Mouse (Mus musculus) liver, embryonic 13.5 days (tissue): ENCODE measurements around the gene 4931414P19Rik. TPM values are rescaled to one million over a fixed set of nuclear protein-coding genes. Genes with fewer than 3 reads are reported as not detected.
A peak's percentile ranks its signal among the peaks of the same experiment; 100 is the strongest.

Source experiments
- ATAC-seq: fragments of 200-750 bp; cut with Nextera tagmentation; 2 replicates; pipeline ENCODE4 v1.8.0; 2017; ENCODE audit warnings: low read depth, mild to moderate bottlenecking, moderate number of reproducible peaks, moderate library complexity
- DNase-seq: peaks from one replicate; pipeline ENCODE4 v3.0.0; 2022
- H3K27ac ChIP-seq: fragments of 300-500 bp; sonication (generic); 2 replicates; pipeline ENCODE4 v1.5.1; 2015; ENCODE audit warnings: moderate library complexity, mild to moderate bottlenecking, inconsistent platforms
- H3K27me3 ChIP-seq: fragments of 300-500 bp; sonication (generic); 2 replicates; pipeline ENCODE4 v1.6.1; 2015; ENCODE audit warnings: mild to moderate bottlenecking, inconsistent platforms
- H3K36me3 ChIP-seq: fragments of 300-500 bp; sonication (generic); 2 replicates; pipeline ENCODE4 v1.6.1; 2015; ENCODE audit warnings: mild to moderate bottlenecking, inconsistent platforms
- H3K4me1 ChIP-seq: fragments of 300-500 bp; sonication (generic); replicated peaks from 2 replicates; pipeline ENCODE4 v1.6.1; 2015; ENCODE audit warnings: inconsistent platforms
- H3K4me2 ChIP-seq: fragments of 300-500 bp; sonication (generic); 2 replicates; pipeline ENCODE4 v1.6.1; 2015; ENCODE audit warnings: inconsistent platforms, mild to moderate bottlenecking, moderate library complexity
- H3K4me3 ChIP-seq: fragments of 300-500 bp; sonication (generic); replicated peaks from 2 replicates; pipeline ENCODE4 v1.5.1; 2015; ENCODE audit warnings: mild to moderate bottlenecking, inconsistent platforms
- H3K9ac ChIP-seq: fragments of 300-500 bp; sonication (generic); 2 replicates; pipeline ENCODE4 v1.6.1; 2015; ENCODE audit warnings: mild to moderate bottlenecking, inconsistent platforms
- H3K9me3 ChIP-seq: fragments of 300-500 bp; sonication (generic); replicated peaks from 2 replicates; pipeline ENCODE4 v1.6.1; 2016; ENCODE audit warnings: inconsistent platforms
- WGBS: fragments of 180-500 bp; shearing (Covaris S2); methylation state at CpG from one replicate; pipeline ENCODE4 v1.1.7; 2015; ENCODE audit not compliant: insufficient replicate concordance; 5-methylcytosine and 5-hydroxymethylcytosine counted together
- polyA plus RNA-seq: library from polyadenylated mRNA; unstranded; fragments of >200 nt; fragmentation: Nextera tagmentation; extraction: Ambion mirVana; gene quantifications from 2 replicates; pipeline ENCODE4 v1.2.1, GENCODE M21; 2015

4931414P19Rik gene
- polyA plus RNA-seq, 1 experiment from 2014 or later: 2.7 TPM

GRCm38 (mm10) chr14:54582536-54582935 is 23.3 kb downstream of the 4931414P19Rik start:
- ATAC-seq (peak; percentile 58), DNase-seq (no peak)
- no peak overlapping the region for H3K4me3 ChIP-seq
- H3K36me3 ChIP-seq: peaks cover 6% of the 10 kb centered on the region; the same call in 1 of the 2 replicates
- no peaks in the 10 kb centered on the region for H3K9me3 ChIP-seq
- H3K4me2 ChIP-seq: no peak overlapping the region
- WGBS: 70% methylated on average over 9 of the region's 9 CpGs
- peak overlapping the region; percentile 55; the same call in 1 of the 2 replicates for H3K27ac ChIP-seq
- H3K27me3 ChIP-seq: peaks cover 22% of the 10 kb centered on the region
- H3K4me1 ChIP-seq: peaks cover 35% of the 10 kb centered on the region
- no peak overlapping the region for H3K9ac ChIP-seq

- no peaks in the 10 kb centered on the region for H3K9me3 ChIP-seq
- H3K4me2 ChIP-seq: no peak overlapping the region
- peaks cover 6% of the 10 kb centered on the region; the same call in 1 of the 2 replicates for H3K36me3 ChIP-seq
- WGBS: 39% methylated on average over 7 of the region's 7 CpGs
- no peak for DNase-seq
- H3K27me3 ChIP-seq: peaks cover 51% of the 10 kb centered on the region
- H3K9ac ChIP-seq: no peak overlapping the region
- ATAC-seq: no peak
- no peak overlapping the region for H3K4me3 ChIP-seq
- H3K4me1 ChIP-seq: peaks cover 57% of the 10 kb centered on the region
- H3K27ac ChIP-seq: peak overlapping the region; percentile 35
Measured at GRCm38 (mm10) chr14:54579638-54580037, 26.2 kb downstream of the 4931414P19Rik start.

GRCm38 (mm10) chr14:54578063-54578462 is 27.7 kb downstream of the 4931414P19Rik start:
- peaks cover 73% of the 10 kb centered on the region for H3K4me1 ChIP-seq
- H3K9me3 ChIP-seq: no peaks in the 10 kb centered on the region
- peak overlapping the region; percentile 72 for H3K9ac ChIP-seq
- no peak for ATAC-seq
- no peaks in the 10 kb centered on the region for H3K36me3 ChIP-seq
- peak overlapping the region; percentile 65 for H3K4me3 ChIP-seq
- peak overlapping the region; percentile 71 for H3K4me2 ChIP-seq
- DNase-seq: no peak
- 2% methylated on average over 10 of the region's 10 CpGs for WGBS
- H3K27me3 ChIP-seq: peaks cover 66% of the 10 kb centered on the region
- H3K27ac ChIP-seq: peak overlapping the region; percentile 47

GRCm38 (mm10) chr14:54577089-54577982 is 28.5 kb downstream of the 4931414P19Rik start, which contains the start of gene Ajuba:
Gene Ajuba (minus strand): TSS chr14:54577558.
- peaks cover 74% of the 10 kb centered on the region for H3K27me3 ChIP-seq
- ATAC-seq: peak; percentile 14; the same call in 1 of the 2 replicates
- no peaks in the 10 kb centered on the region for H3K9me3 ChIP-seq
- under 1% methylated on average over 66 of the region's 66 CpGs for WGBS
- no peaks in the 10 kb centered on the region for H3K36me3 ChIP-seq
- H3K4me2 ChIP-seq: peak within 1 kb of the TSS; percentile 71
- DNase-seq: no peak
- H3K9ac ChIP-seq: peak within 1 kb of the TSS; percentile 72
- peaks cover 75% of the 10 kb centered on the region for H3K4me1 ChIP-seq
- peak within 1 kb of the TSS; percentile 65 for H3K4me3 ChIP-seq
- H3K27ac ChIP-seq: peak within 1 kb of the TSS; percentile 56

- H3K27ac ChIP-seq: peak overlapping the region; percentile 56
- no peak for ATAC-seq
- peaks cover 72% of the 10 kb centered on the region for H3K4me1 ChIP-seq
- peak overlapping the region; percentile 72 for H3K9ac ChIP-seq
- H3K36me3 ChIP-seq: peaks cover 4% of the 10 kb centered on the region; the same call in 1 of the 2 replicates
- peak overlapping the region; percentile 65 for H3K4me3 ChIP-seq
- no peak for DNase-seq
- no peaks in the 10 kb centered on the region for H3K9me3 ChIP-seq
- peaks cover 82% of the 10 kb centered on the region for H3K27me3 ChIP-seq
- peak overlapping the region; percentile 71 for H3K4me2 ChIP-seq
- WGBS: 1% methylated on average over 84 of the region's 84 CpGs
Measured at GRCm38 (mm10) chr14:54576241-54577088, 29.3 kb downstream of the 4931414P19Rik start.

- H3K4me2 ChIP-seq: peak overlapping the region; percentile 71
- ATAC-seq (no peak), DNase-seq (no peak)
- H3K27me3 ChIP-seq: peaks cover 87% of the 10 kb centered on the region
- peak overlapping the region; percentile 65 for H3K4me3 ChIP-seq
- 3% methylated on average over 39 of the region's 39 CpGs for WGBS
- H3K36me3 ChIP-seq: peaks cover 4% of the 10 kb centered on the region; the same call in 1 of the 2 replicates
- H3K9ac ChIP-seq: peak overlapping the region; percentile 31; the same call in 1 of the 2 replicates
- H3K4me1 ChIP-seq: peaks cover 72% of the 10 kb centered on the region
- no peaks in the 10 kb centered on the region for H3K9me3 ChIP-seq
- no peak overlapping the region for H3K27ac ChIP-seq
Measured at GRCm38 (mm10) chr14:54575631-54576030, 30.2 kb downstream of the 4931414P19Rik start.

- no peaks in the 10 kb centered on the region for H3K9me3 ChIP-seq
- 16% methylated on average over 8 of the region's 8 CpGs for WGBS
- H3K36me3 ChIP-seq: peaks cover 8% of the 10 kb centered on the region; the same call in 1 of the 2 replicates
- peaks cover 72% of the 10 kb centered on the region for H3K4me1 ChIP-seq
- peaks cover 90% of the 10 kb centered on the region for H3K27me3 ChIP-seq
- H3K9ac ChIP-seq: peak overlapping the region; percentile 31; the same call in 1 of the 2 replicates
- DNase-seq: no peak
- no peak overlapping the region for H3K27ac ChIP-seq
- peak overlapping the region; percentile 65 for H3K4me3 ChIP-seq
- ATAC-seq: no peak
- H3K4me2 ChIP-seq: peak overlapping the region; percentile 71
Measured at GRCm38 (mm10) chr14:54575031-54575430, 30.8 kb downstream of the 4931414P19Rik start.

- DNase-seq (no peak), ATAC-seq (no peak)
- Histone ChIP-seq H3K4me1 (peaks cover 69% of the 10 kb centered on the region), H3K36me3 (peaks cover 12% of the 10 kb centered on the region; the same call in 1 of the 2 replicates), H3K4me2 (peak overlapping the region; percentile 71), H3K9me3 (no peaks in the 10 kb centered on the region), H3K27me3 (peaks cover 87% of the 10 kb centered on the region), H3K27ac (no peak overlapping the region), H3K4me3 (peak overlapping the region; percentile 65), H3K9ac (0 out of 2 replicates have a peak overlapping the region, but pooled peaks have one; percentile 19)
- WGBS: 36% methylated on average over 4 of the region's 4 CpGs
Measured at GRCm38 (mm10) chr14:54574253-54574652, 31.5 kb downstream of the 4931414P19Rik start.

- 25% methylated on average over 14 of the region's 14 CpGs for WGBS
- H3K9ac ChIP-seq: 0 out of 2 replicates have a peak overlapping the region, but pooled peaks have one; percentile 7
- H3K4me2 ChIP-seq: peak overlapping the region; percentile 71
- peaks cover 20% of the 10 kb centered on the region for H3K36me3 ChIP-seq
- ATAC-seq (peak; percentile 30), DNase-seq (no peak)
- no peaks in the 10 kb centered on the region for H3K9me3 ChIP-seq
- H3K4me1 ChIP-seq: peaks cover 61% of the 10 kb centered on the region
- peaks cover 78% of the 10 kb centered on the region for H3K27me3 ChIP-seq
- no peak overlapping the region; the same call in 1 of the 2 replicates for H3K4me3 ChIP-seq
- H3K27ac ChIP-seq: peak overlapping the region; percentile 51; the same call in 1 of the 2 replicates
Measured at GRCm38 (mm10) chr14:54572790-54573736, 32.7 kb downstream of the 4931414P19Rik start.

- no peak overlapping the region for H3K4me3 ChIP-seq
- H3K4me2 ChIP-seq: no peak overlapping the region
- no peak overlapping the region for H3K27ac ChIP-seq
- H3K9ac ChIP-seq: no peak overlapping the region
- peaks cover 24% of the 10 kb centered on the region for H3K36me3 ChIP-seq
- H3K9me3 ChIP-seq: no peaks in the 10 kb centered on the region
- ATAC-seq: no peak
- DNase-seq: no peak
- peaks cover 51% of the 10 kb centered on the region for H3K4me1 ChIP-seq
- H3K27me3 ChIP-seq: peaks cover 71% of the 10 kb centered on the region
- 76% methylated on average over 4 of the region's 4 CpGs for WGBS
Measured at GRCm38 (mm10) chr14:54572122-54572521, 33.7 kb downstream of the 4931414P19Rik start.
